Mouse (Mus musculus): ENCODE results near the gene Ltf. TPM values are rescaled to one million over a fixed set of nuclear protein-coding genes. Genes with fewer than 3 reads are reported as not detected.

Gene Ltf
- polyA plus RNA-seq, 1 experiment = 7.6 TPM

DNA sequence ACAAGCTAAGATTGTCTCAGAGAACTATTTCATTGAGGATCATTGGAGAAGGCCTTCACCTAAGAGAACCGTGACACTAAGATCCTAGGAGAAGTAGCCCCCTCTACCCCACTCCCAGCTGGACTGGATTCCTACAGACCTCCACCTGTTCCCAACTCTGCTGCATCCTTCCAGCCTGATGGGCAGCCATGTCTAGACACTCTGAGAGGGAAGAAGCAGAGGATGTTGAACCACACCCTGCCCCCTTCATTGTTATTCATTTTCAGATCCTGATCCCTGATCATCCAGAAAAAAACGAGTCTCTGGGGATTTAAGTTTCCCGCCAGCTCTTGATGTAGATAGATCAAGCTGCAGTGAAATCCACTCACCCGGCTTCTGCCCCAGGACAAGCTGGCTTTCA is 53.9 kb downstream of the Ltf start:
- no peak for TF ChIP-seq FLI1 (IDR thresholded peaks at IDR 0.05; ENCODE audit: low read length)
- no peak for TF ChIP-seq GATA1 (IDR thresholded peaks at IDR 0.05; ENCODE audit: borderline replicate concordance, low read length)
- Histone ChIP-seq H3K4me3 (replicated peaks) (no peak overlapping the region), H3K4me1 (peaks cover 36% of the 10 kb centered on the region), H3K36me3 (replicated peaks; ENCODE audit: low read length) (no peaks in the 10 kb centered on the region), H3K9me3 (peaks cover 21% of the 10 kb centered on the region), H3K27me3 (replicated peaks) (peaks cover 8% of the 10 kb centered on the region)

DNA sequence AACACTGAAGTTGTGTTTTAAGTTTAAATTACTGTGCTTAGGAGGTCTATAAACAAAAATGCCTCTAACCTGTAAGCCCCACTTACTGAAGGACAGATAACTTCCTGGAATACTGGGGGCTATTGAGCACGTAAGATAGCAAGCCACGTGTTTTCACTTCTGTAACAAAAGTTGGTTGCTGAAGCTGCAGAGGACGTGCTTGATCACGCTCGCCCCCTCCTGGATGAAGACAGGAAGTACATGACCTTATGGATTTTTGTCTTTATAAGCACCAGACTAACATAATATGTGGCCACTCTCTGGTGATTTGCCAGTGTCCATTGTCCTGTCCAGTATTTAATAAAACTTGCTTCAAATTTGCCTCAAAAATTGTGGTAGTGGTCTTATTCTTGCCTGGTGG is 58.7 kb downstream of the Ltf start:
- Histone ChIP-seq H3K27me3 (replicated peaks) (peaks cover 5% of the 10 kb centered on the region), H3K36me3 (replicated peaks; ENCODE audit: low read length) (peaks cover 10% of the 10 kb centered on the region), H3K9me3 (peaks cover 58% of the 10 kb centered on the region), H3K4me1 (peaks cover 27% of the 10 kb centered on the region), H3K4me3 (replicated peaks) (no peak overlapping the region)
- TF ChIP-seq GATA1 (IDR thresholded peaks at IDR 0.05; ENCODE audit: borderline replicate concordance, low read length) (no peak), FLI1 (IDR thresholded peaks at IDR 0.05; ENCODE audit: low read length) (no peak)

DNA sequence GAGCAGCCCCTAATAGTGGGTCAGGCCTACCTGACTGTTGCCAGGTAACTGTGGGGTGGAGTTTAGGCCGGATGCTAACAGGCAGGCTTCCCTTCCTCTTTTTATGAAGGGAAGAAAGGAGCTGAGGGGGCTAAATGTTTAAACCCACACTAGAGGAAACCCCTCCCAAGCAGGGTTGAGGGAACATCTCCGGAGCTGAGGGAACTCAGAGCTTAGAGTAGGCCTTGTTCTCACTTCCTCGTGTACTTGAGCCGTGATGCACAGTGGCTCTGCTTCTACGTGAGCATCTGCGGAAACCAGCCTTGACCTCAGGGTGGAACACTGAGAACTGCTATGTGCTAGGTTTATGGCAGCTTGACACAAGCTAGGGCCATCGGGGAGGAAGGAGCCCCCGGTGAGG is 61.7 kb downstream of the Ltf start:
- Histone ChIP-seq H3K4me3 (replicated peaks) (peak overlapping the region; percentile 64), H3K4me1 (peaks cover 39% of the 10 kb centered on the region), H3K36me3 (replicated peaks; ENCODE audit: low read length) (peaks cover 10% of the 10 kb centered on the region), H3K9me3 (peaks cover 51% of the 10 kb centered on the region), H3K27me3 (replicated peaks) (peaks cover 7% of the 10 kb centered on the region)
- TF ChIP-seq FLI1 (IDR thresholded peaks at IDR 0.05; ENCODE audit: low read length) = no peak
- no peak for TF ChIP-seq GATA1 (IDR thresholded peaks at IDR 0.05; ENCODE audit: borderline replicate concordance, low read length)

DNA sequence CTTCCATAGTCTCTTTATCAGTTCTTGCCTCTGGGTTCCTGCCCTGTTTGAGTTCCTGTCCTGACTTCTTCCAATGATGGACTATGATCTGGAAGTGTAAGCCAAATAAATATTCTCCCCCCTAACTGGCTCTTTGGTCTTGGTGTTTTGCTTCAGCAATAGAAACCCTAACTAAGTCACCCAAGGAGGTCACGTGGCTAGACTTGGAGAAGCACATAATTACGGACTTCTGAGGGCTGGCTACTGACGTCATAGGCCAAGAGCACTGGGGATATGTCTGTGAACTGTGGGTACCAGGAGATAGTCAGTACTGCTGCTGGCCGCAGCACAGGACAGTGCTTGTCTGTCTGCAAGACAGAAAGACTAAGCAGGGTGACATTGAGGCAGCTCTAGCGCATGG is 62.7 kb downstream of the Ltf start:
- Histone ChIP-seq H3K36me3 (replicated peaks; ENCODE audit: low read length) (peaks cover 10% of the 10 kb centered on the region), H3K4me1 (peaks cover 48% of the 10 kb centered on the region), H3K4me3 (replicated peaks) (peak overlapping the region; percentile 44), H3K27me3 (replicated peaks) (peaks cover 5% of the 10 kb centered on the region), H3K9me3 (peaks cover 47% of the 10 kb centered on the region)
- TF ChIP-seq GATA1 (IDR thresholded peaks at IDR 0.05; ENCODE audit: borderline replicate concordance, low read length) (no peak; the same call in 2 of the 3 replicates), FLI1 (IDR thresholded peaks at IDR 0.05; ENCODE audit: low read length) (no peak)

DNA sequence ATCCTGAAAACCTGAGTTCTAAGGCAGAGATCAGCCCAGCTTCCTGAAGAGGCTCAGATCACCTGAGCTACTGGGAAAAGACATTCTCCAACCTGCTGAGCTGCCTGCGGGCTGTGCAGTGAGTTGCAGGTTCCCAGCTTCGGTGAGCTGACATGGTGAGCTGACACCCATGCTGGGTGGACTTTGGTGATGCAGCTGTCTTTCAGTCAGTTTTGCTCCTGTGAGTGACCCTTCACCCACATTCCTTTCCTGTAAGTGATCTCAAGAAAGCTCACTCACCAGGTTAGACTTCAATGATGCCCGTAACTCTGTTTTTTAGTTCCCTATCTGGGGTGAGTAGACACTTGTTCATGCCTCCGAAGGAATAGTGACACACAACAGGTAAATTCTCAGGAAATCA is 66.3 kb downstream of the Ltf start:
- peaks cover 10% of the 10 kb centered on the region for H3K36me3 ChIP-seq (replicated peaks; ENCODE audit: low read length)
- no peak overlapping the region for H3K4me3 ChIP-seq (replicated peaks)
- no peak for TF ChIP-seq GATA1 (IDR thresholded peaks at IDR 0.05; ENCODE audit: borderline replicate concordance, low read length)
- TF ChIP-seq FLI1 (IDR thresholded peaks at IDR 0.05; ENCODE audit: low read length) = no peak
- peaks cover 27% of the 10 kb centered on the region for H3K27me3 ChIP-seq (replicated peaks)
- H3K4me1 ChIP-seq = peaks cover 71% of the 10 kb centered on the region
- peaks cover 25% of the 10 kb centered on the region for H3K9me3 ChIP-seq

DNA sequence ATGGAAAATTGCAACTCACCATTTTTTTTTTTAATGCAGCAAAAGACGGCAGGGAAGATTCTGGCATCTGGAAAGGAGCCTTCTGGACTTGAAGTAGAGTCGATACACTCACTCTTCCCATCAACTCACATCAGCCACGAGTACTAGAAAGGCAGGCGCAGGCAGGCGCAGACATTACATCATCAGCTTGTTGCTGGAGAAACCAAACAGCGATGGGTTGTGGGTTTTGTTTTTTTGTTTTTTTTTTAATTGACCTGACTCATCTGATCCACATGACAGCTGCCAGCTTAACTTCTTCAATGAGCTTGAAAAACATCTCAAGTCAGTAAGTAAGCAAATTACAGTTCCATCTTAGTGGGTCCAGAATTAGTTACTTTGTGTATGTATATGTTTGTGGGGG is 67.1 kb downstream of the Ltf start:
- TF ChIP-seq GATA1 (IDR thresholded peaks at IDR 0.05; ENCODE audit: borderline replicate concordance, low read length) (no peak), FLI1 (IDR thresholded peaks at IDR 0.05; ENCODE audit: low read length) (no peak)
- Histone ChIP-seq H3K4me1 (peaks cover 63% of the 10 kb centered on the region), H3K4me3 (replicated peaks) (no peak overlapping the region), H3K36me3 (replicated peaks; ENCODE audit: low read length) (peaks cover 6% of the 10 kb centered on the region), H3K9me3 (peaks cover 18% of the 10 kb centered on the region), H3K27me3 (replicated peaks) (peaks cover 30% of the 10 kb centered on the region)

DNA sequence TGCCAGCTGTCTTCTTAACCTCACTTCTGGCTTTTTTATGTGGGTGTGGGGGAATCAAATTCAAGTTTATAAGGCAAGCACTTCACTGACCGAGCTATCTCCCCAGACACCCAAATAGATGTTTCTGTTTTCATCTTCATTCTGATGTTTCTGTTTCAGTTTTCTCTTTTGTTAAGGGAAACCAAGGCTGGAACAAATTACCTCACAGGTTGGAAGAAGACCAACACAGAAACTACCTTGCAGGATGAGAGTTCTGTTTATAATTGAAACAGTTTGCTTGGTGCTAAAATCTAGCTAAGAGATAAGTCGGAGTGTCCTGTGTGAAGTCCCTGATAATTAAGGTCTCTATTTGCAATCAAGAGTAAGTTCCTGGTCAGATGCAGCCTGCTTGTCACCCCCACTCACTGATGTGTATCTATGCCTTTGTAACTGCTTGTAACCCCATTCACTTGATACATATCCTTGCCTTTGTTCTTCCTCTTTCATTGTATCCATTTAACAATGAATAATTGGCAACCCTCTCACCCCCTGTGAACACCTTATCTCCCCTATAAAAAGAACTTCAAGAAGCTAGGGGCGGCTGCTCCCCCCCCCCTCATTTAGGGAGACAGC is 68.0 kb downstream of the Ltf start:
- Histone ChIP-seq H3K4me1 (peaks cover 62% of the 10 kb centered on the region), H3K27me3 (replicated peaks) (peaks cover 38% of the 10 kb centered on the region), H3K9me3 (peaks cover 9% of the 10 kb centered on the region), H3K36me3 (replicated peaks; ENCODE audit: low read length) (peaks cover 2% of the 10 kb centered on the region), H3K4me3 (replicated peaks) (no peak overlapping the region)
- TF ChIP-seq GATA1 (IDR thresholded peaks at IDR 0.05; ENCODE audit: borderline replicate concordance, low read length) (no peak), FLI1 (IDR thresholded peaks at IDR 0.05; ENCODE audit: low read length) (no peak)

DNA sequence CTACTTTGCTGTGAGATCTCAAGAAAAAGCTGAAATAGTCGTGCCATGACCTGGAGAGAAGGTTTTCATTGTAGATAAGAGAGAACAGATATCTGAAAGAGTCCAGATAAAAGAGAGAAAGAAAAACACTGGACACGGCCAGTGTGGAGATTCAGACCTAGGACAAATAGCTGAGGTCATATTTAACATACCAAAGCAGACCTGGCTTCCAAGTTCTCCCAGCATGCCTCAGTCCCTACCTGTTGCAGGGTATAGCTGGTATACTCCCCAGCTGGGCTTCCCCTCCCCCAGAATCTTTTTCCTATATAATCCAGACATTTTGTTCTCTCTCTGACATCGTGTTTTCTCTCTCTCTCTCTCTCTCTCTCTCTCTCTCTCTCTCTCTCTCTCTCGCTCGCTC is 68.9 kb downstream of the Ltf start:
- peaks cover 55% of the 10 kb centered on the region for H3K4me1 ChIP-seq
- TF ChIP-seq GATA1 (IDR thresholded peaks at IDR 0.05; ENCODE audit: borderline replicate concordance, low read length) (no peak), FLI1 (IDR thresholded peaks at IDR 0.05; ENCODE audit: low read length) (no peak)
- peaks cover 38% of the 10 kb centered on the region for H3K27me3 ChIP-seq (replicated peaks)
- H3K9me3 ChIP-seq = 0 out of 2 replicates have a peak, but pooled peaks cover under 1% of the 10 kb centered on the region
- H3K36me3 ChIP-seq (replicated peaks; ENCODE audit: low read length) = no peaks in the 10 kb centered on the region
- no peak overlapping the region for H3K4me3 ChIP-seq (replicated peaks)

DNA sequence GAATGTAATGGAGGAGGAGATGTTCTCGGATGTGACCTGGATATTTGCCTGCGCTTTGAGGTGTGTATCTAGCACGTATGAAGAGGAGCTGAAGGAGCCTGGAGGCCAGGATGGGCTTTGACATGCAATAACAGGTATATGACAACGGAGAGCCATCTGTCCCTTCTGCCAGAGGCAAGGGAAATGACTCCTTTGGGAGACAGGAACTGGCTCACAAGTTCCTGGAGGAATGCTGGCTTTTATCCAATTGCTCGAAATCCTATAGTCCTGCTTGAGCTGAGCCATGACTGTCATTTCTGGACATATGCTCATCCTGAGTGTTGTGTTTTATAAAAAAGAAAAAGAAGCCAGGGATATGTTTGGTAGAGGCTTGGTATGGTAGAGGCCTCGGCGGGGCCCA is 69.8 kb downstream of the Ltf start:
- peaks cover 60% of the 10 kb centered on the region for H3K4me1 ChIP-seq
- H3K27me3 ChIP-seq (replicated peaks) = peaks cover 38% of the 10 kb centered on the region
- H3K9me3 ChIP-seq = no peaks in the 10 kb centered on the region
- TF ChIP-seq GATA1 (IDR thresholded peaks at IDR 0.05; ENCODE audit: borderline replicate concordance, low read length) (no peak), FLI1 (IDR thresholded peaks at IDR 0.05; ENCODE audit: low read length) (no peak)
- H3K36me3 ChIP-seq (replicated peaks; ENCODE audit: low read length) = no peaks in the 10 kb centered on the region
- no peak overlapping the region for H3K4me3 ChIP-seq (replicated peaks)

Other genes starting within 250 kb of the Ltf start
- not detected in 2 replicates for gene Prss42, start 221.1 kb upstream of the Ltf start, polyA plus RNA-seq (2012; ENCODE audit: insufficient read depth, low replicate concordance)
- gene Prss44, start 205.3 kb upstream of the Ltf start, polyA plus RNA-seq (2012; ENCODE audit: insufficient read depth, low replicate concordance) = not detected in 2 replicates
- gene Prss43, start 192.6 kb upstream of the Ltf start, polyA plus RNA-seq (2012; ENCODE audit: insufficient read depth, low replicate concordance) = not detected in 2 replicates
- not detected in 2 replicates for gene Prss45, start 184.7 kb upstream of the Ltf start, polyA plus RNA-seq (2012; ENCODE audit: insufficient read depth, low replicate concordance)
- not detected in 2 replicates for gene Prss46, start 174.8 kb upstream of the Ltf start, polyA plus RNA-seq (2012; ENCODE audit: insufficient read depth, low replicate concordance)
- 0.70 TPM in 1 of 2 replicates, not detected in the other for gene Prss50, start 161.3 kb upstream of the Ltf start, polyA plus RNA-seq (2012; ENCODE audit: insufficient read depth, low replicate concordance)
- 2.1 and 6.7 TPM in 2 replicates for gene Als2cl, start 139.4 kb upstream of the Ltf start, polyA plus RNA-seq (2012; ENCODE audit: insufficient read depth, low replicate concordance)
- gene Tmie, start 139.2 kb upstream of the Ltf start, polyA plus RNA-seq (2012; ENCODE audit: insufficient read depth, low replicate concordance) = 2.2 and 4.5 TPM in 2 replicates
- not detected in 2 replicates for gene Fam240a, start 102.4 kb upstream of the Ltf start, polyA plus RNA-seq (2012; ENCODE audit: insufficient read depth, low replicate concordance)
- gene Tdgf1, start 73.1 kb upstream of the Ltf start, polyA plus RNA-seq (2012; ENCODE audit: insufficient read depth, low replicate concordance) = not detected in 2 replicates
- not detected in 2 replicates for gene Lrrc2, start 67.7 kb upstream of the Ltf start, polyA plus RNA-seq (2012; ENCODE audit: insufficient read depth, low replicate concordance)
- not detected in 2 replicates for gene Rtp3, start 28.7 kb upstream of the Ltf start, polyA plus RNA-seq (2012; ENCODE audit: insufficient read depth, low replicate concordance)
- 1.6 TPM in 1 of 2 replicates, not detected in the other for gene Ccrl2, start 38.2 kb downstream of the Ltf start, polyA plus RNA-seq (2012; ENCODE audit: insufficient read depth, low replicate concordance)
- gene Lrrfip2, start 98.3 kb downstream of the Ltf start, polyA plus RNA-seq (2012; ENCODE audit: insufficient read depth, low replicate concordance) = 28.3 and 112 TPM in 2 replicates

Data from megakaryocyte, embryonic 14.5 days (primary cell).